Mouse (Mus musculus) heart, embryonic 16.5 days (tissue): Measurements from ENCODE around the gene Hsdl2. TPM values are rescaled to one million over a fixed set of nuclear protein-coding genes. Genes with fewer than 3 reads are reported as not detected.

ENCODE experiments used
- ATAC-seq: fragments of 200-750 bp; cut with Nextera tagmentation; replicated peaks from 2 replicates; pipeline ENCODE4 v1.8.0; 2017; ENCODE audit warnings: moderate number of reproducible peaks; ENCODE audit not compliant: insufficient read depth, low FRiP score; ENCODE audit errors: extremely low read depth
- H3K27ac ChIP-seq: fragments of 300-500 bp; sonication (generic); 2 replicates; pipeline ENCODE4 v1.5.1; 2014; ENCODE audit warnings: mild to moderate bottlenecking, low read length, control low read depth, moderate library complexity
- H3K27me3 ChIP-seq: fragments of 300-500 bp; sonication (generic); 2 replicates; pipeline ENCODE4 v1.6.1; 2014; ENCODE audit warnings: low read length, mixed read lengths; ENCODE audit not compliant: control insufficient read depth, insufficient read depth
- H3K36me3 ChIP-seq: fragments of 300-500 bp; sonication (generic); 2 replicates; pipeline ENCODE4 v1.6.1; 2014; ENCODE audit not compliant: control insufficient read depth, insufficient read depth
- H3K4me1 ChIP-seq: fragments of 300-500 bp; sonication (generic); 2 replicates; pipeline ENCODE4 v1.6.1; 2014; ENCODE audit warnings: low read length, mixed read lengths; ENCODE audit not compliant: control insufficient read depth, insufficient read depth
- H3K4me2 ChIP-seq: fragments of 300-500 bp; sonication (generic); 2 replicates; pipeline ENCODE4 v1.6.1; 2014; ENCODE audit warnings: low read depth, mild to moderate bottlenecking, control low read depth, low read length
- H3K4me3 ChIP-seq: fragments of 300-500 bp; sonication (generic); 2 replicates; pipeline ENCODE4 v1.5.1; 2014; ENCODE audit warnings: mild to moderate bottlenecking, control low read depth, low read length
- H3K9ac ChIP-seq: fragments of 300-500 bp; sonication (generic); 2 replicates; pipeline ENCODE4 v1.6.1; 2014; ENCODE audit warnings: low read length, control low read depth
- H3K9me3 ChIP-seq: fragments of 300-500 bp; sonication (generic); replicated peaks from 2 replicates; pipeline ENCODE4 v1.6.1; 2016; ENCODE audit warnings: low read length; ENCODE audit not compliant: control insufficient read depth
- WGBS: fragments of 180-500 bp; shearing (Covaris S2); extraction: QIAGEN DNeasy Blood & Tissue Kit; methylation state at CpG from one replicate; pipeline ENCODE4 v1.1.7; 2014; 5-methylcytosine and 5-hydroxymethylcytosine counted together
- polyA plus RNA-seq: library from polyadenylated mRNA; unstranded; fragments of >200 nt; fragmentation: Nextera tagmentation; extraction: Ambion mirVana; gene quantifications from 2 replicates; pipeline ENCODE4 v1.2.1, GENCODE M21; 2015

Hsdl2 gene
- polyA plus RNA-seq, 1 experiment from 2014 or later, result 88.0 TPM

DNA sequence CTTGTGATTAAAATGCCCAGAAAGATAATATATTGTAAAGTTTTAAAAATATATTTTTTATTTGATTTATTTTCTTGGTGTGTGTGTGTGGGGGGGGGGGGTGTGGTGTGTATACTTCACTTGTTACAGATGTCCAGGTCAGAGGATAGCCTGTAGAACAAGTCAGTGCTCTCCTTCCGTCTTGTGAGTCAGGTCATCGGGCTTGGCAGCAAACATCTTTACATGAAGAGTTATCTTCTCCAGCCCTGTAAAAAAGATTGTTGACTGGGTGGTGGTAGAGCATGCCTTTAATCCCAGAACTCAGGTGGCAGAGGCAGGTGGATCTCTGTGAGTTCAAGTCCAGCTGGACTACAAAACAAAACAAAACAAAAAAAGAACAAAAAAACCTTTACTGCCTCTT, 64.2 kb downstream of the Hsdl2 start:
- H3K9ac ChIP-seq, result no peak overlapping the region
- no peaks in the 10 kb centered on the region for H3K36me3 ChIP-seq
- no peak overlapping the region for H3K4me3 ChIP-seq
- H3K9me3 ChIP-seq, result no peaks in the 10 kb centered on the region
- WGBS, result 85% methylated on average over 2 of the region's 2 CpGs
- H3K27me3 ChIP-seq, result no peaks in the 10 kb centered on the region
- no peak overlapping the region for H3K27ac ChIP-seq
- no peak for ATAC-seq
- H3K4me2 ChIP-seq, result no peak overlapping the region
- H3K4me1 ChIP-seq, result peaks cover 3% of the 10 kb centered on the region; the same call in 1 of the 2 replicates

DNA sequence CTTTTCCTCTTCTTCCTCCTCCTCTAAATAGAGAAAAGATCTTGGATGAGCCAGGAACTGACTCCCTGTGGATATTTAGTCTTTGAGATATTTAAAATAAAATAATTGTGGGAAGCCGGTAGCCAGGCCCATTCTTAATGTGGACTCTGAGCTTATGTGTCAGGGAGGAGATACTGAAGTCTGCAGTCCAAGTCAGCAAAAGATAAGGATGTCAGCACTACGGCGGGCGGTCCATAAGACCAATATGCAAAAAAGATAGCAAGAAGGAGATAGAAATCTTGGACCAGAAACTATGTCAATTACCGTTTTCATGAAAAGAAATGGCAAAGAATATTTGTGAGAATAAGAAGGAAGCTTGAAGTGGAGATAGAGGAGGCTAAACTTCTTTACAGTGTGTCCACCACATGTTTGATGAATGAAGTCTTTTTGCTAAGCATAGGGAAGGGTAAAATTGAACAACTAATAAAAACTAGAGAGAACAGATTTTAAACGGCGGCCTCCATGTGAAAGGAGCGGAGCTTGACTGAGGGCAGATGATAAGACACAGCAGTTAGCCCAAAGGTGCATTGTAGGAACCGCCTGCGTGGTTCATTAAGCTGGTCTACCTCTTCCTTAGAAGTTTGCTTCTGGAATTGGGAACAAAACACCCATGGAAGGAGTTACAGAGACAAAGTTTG, 64.8 kb downstream of the Hsdl2 start:
- no peak overlapping the region for H3K4me2 ChIP-seq
- no peak overlapping the region for H3K9ac ChIP-seq
- ATAC-seq, result no peak
- H3K9me3 ChIP-seq, result no peaks in the 10 kb centered on the region
- no peaks in the 10 kb centered on the region; the same call in 1 of the 2 replicates for H3K4me1 ChIP-seq
- no peaks in the 10 kb centered on the region for H3K36me3 ChIP-seq
- no peaks in the 10 kb centered on the region for H3K27me3 ChIP-seq
- H3K4me3 ChIP-seq, result no peak overlapping the region
- WGBS, result 64% methylated on average over 10 of the region's 10 CpGs
- H3K27ac ChIP-seq, result no peak overlapping the region

DNA sequence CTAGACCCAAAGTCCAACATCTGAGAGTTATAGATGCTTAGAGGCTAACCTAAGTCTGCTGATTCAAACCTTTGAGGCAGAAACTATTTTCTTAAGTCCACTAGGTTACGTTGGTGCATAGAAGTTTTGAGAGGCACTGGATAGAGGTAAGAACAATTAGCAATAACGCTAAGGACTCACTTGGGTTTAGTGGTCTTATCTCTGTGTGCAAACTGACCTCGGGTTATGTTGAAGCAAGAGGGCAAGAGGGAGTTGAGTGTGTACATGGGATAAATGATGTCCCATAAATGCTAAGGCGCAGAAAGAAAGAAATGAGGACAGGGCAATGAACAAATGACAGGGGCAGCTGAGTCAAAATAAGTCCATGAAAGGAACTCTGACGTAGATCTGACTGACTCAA, 67.8 kb downstream of the Hsdl2 start:
- Histone ChIP-seq H3K4me1 (peaks cover 5% of the 10 kb centered on the region; the same call in 1 of the 2 replicates), H3K9me3 (no peaks in the 10 kb centered on the region), H3K4me2 (no peak overlapping the region), H3K4me3 (no peak overlapping the region), H3K27ac (no peak overlapping the region), H3K36me3 (no peaks in the 10 kb centered on the region), H3K27me3 (no peaks in the 10 kb centered on the region), H3K9ac (no peak overlapping the region)
- WGBS, result 60% methylated on average over 5 of the region's 5 CpGs
- ATAC-seq, result no peak

DNA sequence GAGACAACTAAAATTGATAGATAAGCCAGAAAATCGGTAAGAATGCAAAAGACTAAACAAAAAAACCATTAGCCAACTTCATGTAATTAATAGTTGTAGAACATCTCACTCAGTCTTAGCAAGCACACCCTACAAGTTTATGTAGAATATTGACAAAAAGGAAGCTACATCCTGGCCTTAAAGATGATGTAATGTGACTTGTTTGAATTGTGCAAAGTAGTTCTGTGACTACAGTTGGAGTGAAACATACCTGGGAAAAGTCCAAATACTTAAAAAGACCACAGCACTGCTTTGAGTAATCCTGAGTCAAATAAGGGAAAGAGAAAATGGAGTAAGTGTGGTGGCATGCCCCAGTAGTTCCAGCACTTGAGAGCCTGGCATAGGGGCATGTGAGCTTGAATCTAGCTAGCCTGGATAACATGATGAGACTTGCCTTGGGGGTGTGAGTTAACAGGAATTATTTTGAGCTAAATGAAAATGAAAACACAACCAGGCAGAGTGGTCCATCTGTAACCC, 70.9 kb downstream of the Hsdl2 start:
- no peak overlapping the region for H3K27ac ChIP-seq
- H3K4me3 ChIP-seq, result no peak overlapping the region
- no peaks in the 10 kb centered on the region for H3K9me3 ChIP-seq
- 84% methylated on average over 1 of the region's 1 CpGs for WGBS
- peaks cover 5% of the 10 kb centered on the region; the same call in 1 of the 2 replicates for H3K4me1 ChIP-seq
- H3K9ac ChIP-seq, result no peak overlapping the region
- ATAC-seq, result no peak
- no peaks in the 10 kb centered on the region for H3K36me3 ChIP-seq
- H3K27me3 ChIP-seq, result no peaks in the 10 kb centered on the region
- no peak overlapping the region for H3K4me2 ChIP-seq

DNA sequence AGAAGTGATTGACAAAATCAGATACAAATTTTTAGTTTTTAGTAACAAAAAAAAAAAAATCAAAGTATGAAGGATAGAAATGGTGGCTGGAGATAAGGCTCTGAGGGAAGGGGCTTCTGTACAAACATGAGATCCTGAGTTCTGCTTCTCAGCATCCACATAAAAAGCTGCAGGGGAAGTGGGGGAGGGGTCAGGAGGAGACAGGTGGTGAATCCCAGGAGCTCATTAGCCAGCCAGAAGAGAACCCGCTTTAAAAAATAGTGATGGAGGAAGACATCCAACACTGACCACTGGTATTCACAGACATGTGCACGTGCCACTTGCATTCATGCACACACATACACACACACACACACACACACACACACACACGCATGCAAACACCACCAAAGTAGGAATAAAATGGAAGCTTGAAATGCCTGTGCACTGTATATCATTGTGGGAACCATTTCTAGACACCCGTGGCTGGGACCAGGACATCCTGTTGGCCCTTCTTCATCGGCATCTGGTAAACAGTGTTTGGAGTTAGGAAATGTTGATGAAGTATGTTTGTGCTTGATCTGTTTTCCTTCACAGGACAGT, 74.8 kb downstream of the Hsdl2 start:
- peaks cover 5% of the 10 kb centered on the region; the same call in 1 of the 2 replicates for H3K4me1 ChIP-seq
- ATAC-seq, result no peak
- H3K27me3 ChIP-seq, result no peaks in the 10 kb centered on the region
- H3K27ac ChIP-seq, result no peak overlapping the region
- 72% methylated on average over 5 of the region's 5 CpGs for WGBS
- no peak overlapping the region for H3K4me2 ChIP-seq
- no peak overlapping the region for H3K4me3 ChIP-seq
- no peak overlapping the region for H3K9ac ChIP-seq
- no peaks in the 10 kb centered on the region for H3K36me3 ChIP-seq
- no peaks in the 10 kb centered on the region for H3K9me3 ChIP-seq

DNA sequence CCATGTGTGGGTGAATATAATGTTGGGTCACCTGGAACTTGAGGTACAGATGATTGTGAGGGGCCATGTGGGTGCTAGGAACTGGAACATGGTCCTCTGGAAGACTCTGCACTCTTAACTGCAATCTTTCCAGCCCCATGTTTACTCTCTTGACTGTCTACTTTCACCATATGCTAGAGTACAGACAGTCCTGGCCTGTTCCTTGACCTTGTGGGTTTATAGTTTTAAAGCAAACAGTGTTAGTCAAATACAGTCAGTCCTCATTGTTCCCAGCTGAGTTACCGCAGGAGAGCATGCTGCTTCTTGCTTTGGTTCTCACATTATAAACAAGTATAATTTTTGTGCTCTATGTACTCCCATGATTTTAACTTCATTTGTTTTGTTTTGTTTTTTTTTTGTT, 80.8 kb downstream of the Hsdl2 start:
- Histone ChIP-seq H3K9ac (no peak overlapping the region), H3K36me3 (no peaks in the 10 kb centered on the region), H3K4me3 (no peak overlapping the region), H3K4me2 (no peak overlapping the region), H3K4me1 (peaks cover 7% of the 10 kb centered on the region), H3K9me3 (no peaks in the 10 kb centered on the region), H3K27ac (no peak overlapping the region), H3K27me3 (no peaks in the 10 kb centered on the region)
- WGBS, result 89% methylated on average over 1 of the region's 1 CpGs
- ATAC-seq, result no peak

DNA sequence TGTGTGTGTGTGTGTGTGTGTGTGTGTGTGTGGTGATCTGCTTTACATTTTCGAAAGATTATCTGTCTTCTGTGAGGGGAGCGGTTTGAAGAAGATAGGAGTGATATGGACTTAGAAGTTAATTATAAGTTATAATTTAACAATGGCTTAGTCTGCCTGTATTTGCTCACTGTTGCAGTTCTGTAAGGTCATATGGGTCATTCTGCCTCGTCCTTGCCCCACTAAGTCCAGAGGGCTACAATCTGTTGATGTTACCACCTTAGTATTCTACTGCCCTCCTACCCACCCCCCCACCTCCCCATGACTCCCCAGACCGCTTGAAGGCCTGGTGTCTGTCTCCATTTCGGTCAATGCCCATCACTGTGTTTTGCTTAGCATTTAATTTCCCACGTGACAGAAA, 82.1 kb downstream of the Hsdl2 start:
- WGBS, result 87% methylated on average over 6 of the region's 6 CpGs
- Histone ChIP-seq H3K27ac (no peak overlapping the region), H3K36me3 (no peaks in the 10 kb centered on the region), H3K27me3 (no peaks in the 10 kb centered on the region), H3K4me1 (peaks cover 15% of the 10 kb centered on the region), H3K9ac (no peak overlapping the region), H3K4me3 (no peak overlapping the region), H3K9me3 (no peaks in the 10 kb centered on the region), H3K4me2 (no peak overlapping the region)
- no peak for ATAC-seq

DNA sequence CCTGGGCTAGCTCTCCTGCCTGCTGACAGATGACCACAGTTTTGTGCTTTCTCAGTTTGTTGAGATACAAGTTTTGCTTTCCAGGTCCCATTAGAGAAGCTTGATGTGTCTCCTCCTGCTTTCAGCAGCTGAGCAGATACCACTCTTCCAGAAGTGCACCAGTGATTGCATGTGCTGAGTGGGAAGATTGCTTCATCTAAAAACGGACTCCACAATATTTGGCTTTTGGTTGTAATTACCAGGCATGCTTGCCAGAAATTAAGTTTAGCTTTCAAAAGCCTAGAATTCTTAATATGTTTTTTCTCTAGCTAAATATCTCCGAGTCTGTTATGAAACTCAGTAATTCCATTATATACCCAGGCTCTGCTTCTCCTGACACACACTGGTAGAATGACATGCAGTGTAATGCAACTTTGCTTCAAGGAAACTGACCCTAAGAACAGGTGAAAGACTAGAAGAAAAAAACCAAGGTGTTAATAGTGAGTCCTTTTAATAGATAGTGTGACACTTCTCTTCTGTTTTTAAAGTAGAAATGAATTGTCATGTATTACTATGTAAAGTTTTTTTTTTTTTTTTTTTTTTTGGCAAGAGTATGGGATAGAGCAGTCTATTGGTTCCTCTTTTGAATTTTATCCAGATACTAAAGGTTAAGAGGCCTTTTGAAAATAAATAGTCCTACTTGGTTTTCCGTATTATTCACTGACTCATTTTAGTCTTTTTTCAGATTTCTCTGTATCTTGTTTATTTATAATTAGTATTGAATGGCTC, 85.4 kb downstream of the Hsdl2 start:
- Histone ChIP-seq H3K4me3 (no peak overlapping the region), H3K27ac (no peak overlapping the region), H3K4me1 (peaks cover 18% of the 10 kb centered on the region), H3K9me3 (no peaks in the 10 kb centered on the region), H3K27me3 (no peaks in the 10 kb centered on the region), H3K9ac (no peak overlapping the region), H3K36me3 (no peaks in the 10 kb centered on the region), H3K4me2 (no peak overlapping the region)
- ATAC-seq, result no peak
- 57% methylated on average over 3 of the region's 3 CpGs for WGBS

DNA sequence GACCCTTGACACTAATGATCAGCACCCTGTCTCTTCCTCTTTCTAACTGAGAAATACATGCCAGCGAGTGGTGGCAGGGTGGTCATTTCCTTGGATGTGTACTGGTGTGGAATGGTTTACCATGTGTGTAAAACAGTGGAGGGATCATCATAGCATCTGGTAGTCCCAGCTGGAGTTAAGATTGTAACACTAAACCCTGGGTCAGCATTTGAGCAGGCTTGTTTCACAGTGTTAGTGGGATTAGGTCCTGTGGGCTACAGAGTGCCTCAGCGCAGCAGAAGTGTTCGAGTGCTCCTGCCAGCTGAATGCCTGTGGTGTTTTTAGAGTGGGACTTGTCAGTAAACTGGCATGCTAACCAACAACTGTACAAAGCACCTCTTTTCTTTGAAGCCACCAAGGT, 86.7 kb downstream of the Hsdl2 start:
- 63% methylated on average over 3 of the region's 3 CpGs for WGBS
- ATAC-seq, result no peak
- Histone ChIP-seq H3K4me2 (no peak overlapping the region), H3K27me3 (no peaks in the 10 kb centered on the region), H3K9ac (no peak overlapping the region), H3K4me3 (no peak overlapping the region), H3K4me1 (peaks cover 18% of the 10 kb centered on the region), H3K9me3 (no peaks in the 10 kb centered on the region), H3K27ac (no peak overlapping the region), H3K36me3 (no peaks in the 10 kb centered on the region)
